Comparison of ENCODE assay signal across 18 mouse cellular contexts in genomic region chr2:133383135-133383920, GRCm38 (mm10).
"Had no signal": no experiment of that assay in that cellular context is flagged by ENCODE, and none has a peak within 500 bp of the region (broad histone marks: within the 10 kb centered on the region; RNA-seq: fewer than 3 reads in every experiment).

No protein-coding gene starts in this region.

- H3K27ac ChIP-seq: midbrain, embryonic 10.5 days; midbrain, embryonic 12.5 days; neural tube, embryonic 13.5 days; neural tube, embryonic 15.5 days had no signal

- H3K27me3 ChIP-seq: neural tube, embryonic 13.5 days; neural tube, embryonic 15.5 days had no signal

- ATAC-seq: midbrain, embryonic 16.5 days had no signal

- H3K9ac ChIP-seq: lung, embryonic 14.5 days; midbrain, embryonic 12.5 days; neural tube, embryonic 13.5 days; neural tube, embryonic 15.5 days had no signal

- H3K36me3 ChIP-seq: midbrain, embryonic 10.5 days; midbrain, embryonic 12.5 days; neural tube, embryonic 13.5 days; neural tube, embryonic 15.5 days had no signal

- DNase-seq: lung, adult 18-20 months; lung, embryonic 14.5 days; lung, postnatal 10 days; lung, postnatal 4 days; midbrain, embryonic 14.5 days; retina, postnatal 1 day; right cerebral cortex, adult 18-20 months; right cerebral cortex, postnatal 14 days; spleen, adult 18-20 months; thymus, adult 18-20 months; thymus, postnatal 14 days; thymus, postnatal 36 days had no signal

- H3K4me2 ChIP-seq: lung, embryonic 14.5 days; midbrain, embryonic 12.5 days; neural tube, embryonic 13.5 days; neural tube, embryonic 15.5 days had no signal

- H3K9me3 ChIP-seq: midbrain, embryonic 10.5 days; midbrain, embryonic 12.5 days; neural tube, embryonic 13.5 days; neural tube, embryonic 15.5 days had no signal

- H3K4me3 ChIP-seq: midbrain, embryonic 10.5 days; midbrain, embryonic 12.5 days; myocyte; neural tube, embryonic 13.5 days; neural tube, embryonic 15.5 days had no signal

- H3K4me1 ChIP-seq: midbrain, embryonic 10.5 days; midbrain, embryonic 12.5 days; neural tube, embryonic 13.5 days; neural tube, embryonic 15.5 days had no signal
